Mouse (Mus musculus) embryonic stem cell, embryonic (primary cell): Measurements from ENCODE around the gene Ppif.

Source experiments
- CTCF ChIA-PET, 4 experiments: fragments of 300-600 bp in 2 of 4; fragments of 350-600 bp in 2 of 4; sonication (Branson Sonifier 250); formaldehyde crosslinking; loops; one replicate each; lab custom pipeline; 2022; ENCODE audit warnings: inconsistent platforms in 2 of 4; lab: Charles Lee
- POLR2A ChIA-PET, 4 experiments: fragments of 300-600 bp in 2 of 4; fragments of 350-600 bp in 2 of 4; sonication (Branson Sonifier 250); formaldehyde crosslinking; loops; one replicate each; lab custom pipeline; 2022; ENCODE audit warnings: antibody characterized with exemption in 4 of 4, inconsistent platforms in 1 of 4; lab: Charles Lee

Ppif gene

DNA sequence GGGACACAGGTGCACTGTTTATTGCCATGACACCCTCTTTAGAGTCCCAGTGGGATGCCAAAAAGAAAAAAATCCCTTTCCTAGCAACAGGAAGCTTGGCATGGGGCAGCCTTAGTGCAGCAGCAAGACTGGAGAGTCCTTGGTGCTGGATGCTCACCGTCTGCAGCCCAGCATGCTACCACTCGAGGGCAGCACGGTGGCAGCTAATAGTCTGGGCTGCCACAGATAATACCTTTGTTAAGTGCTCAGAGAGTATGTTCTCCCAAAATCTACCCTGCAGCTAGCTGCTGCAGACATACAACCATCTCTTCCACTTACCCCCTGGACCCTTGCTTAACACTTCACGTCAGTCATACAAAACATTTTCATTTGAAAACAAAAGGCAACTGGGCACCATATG lies 19.5 kb downstream of the Ppif start:
- POLR2A ChIA-PET = interaction anchor here in 2 of 4 experiments (1.1 to 1.3 kb wide), 3 partner anchors 11 to 34 kb away, joined by 3 to 6 read pairs (median 3); no protein-coding TSS in a partner anchor
- CTCF ChIA-PET = interaction anchor here in 2 of 4 experiments (0.6 to 1.1 kb wide), 4 partner anchors 11 to 92 kb away, joined by 3 to 4 read pairs (median 4); no protein-coding TSS in a partner anchor

DNA sequence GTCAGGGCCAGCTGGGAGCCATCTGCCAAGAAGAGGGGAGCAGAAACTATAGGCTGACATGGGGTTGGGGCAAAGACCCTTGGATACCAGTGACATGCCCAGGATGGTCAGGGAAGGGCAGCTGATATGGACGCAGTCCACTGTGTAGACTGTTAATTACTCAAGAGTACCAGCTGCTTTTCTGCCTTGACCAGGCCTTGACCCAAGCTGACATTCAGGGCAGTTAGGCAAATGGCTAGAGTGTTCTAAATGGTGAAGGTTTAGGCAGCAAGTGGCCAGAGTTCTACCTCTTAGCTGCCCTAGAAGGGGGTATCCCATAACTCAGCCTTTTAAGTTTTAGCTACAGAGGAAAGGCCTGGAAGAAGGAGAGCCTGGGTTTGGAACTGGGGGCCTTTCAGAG lies 22.6 kb downstream of the Ppif start:
- POLR2A ChIA-PET = interaction anchor here (0.6 to 1.6 kb wide), 5 partner anchors 14 to 701 kb away, joined by 3 read pairs; no protein-coding TSS in a partner anchor
- CTCF ChIA-PET = interaction anchor here in 2 of 4 experiments (1.4 to 2.1 kb wide), 2 partner anchors 84 to 90 kb away, joined by 3 to 6 read pairs; no protein-coding TSS in a partner anchor

- CTCF ChIA-PET = interaction anchor here (0.7 to 2.1 kb wide), 5 partner anchors 10 to 702 kb away, joined by 3 to 6 read pairs (median 3); no protein-coding TSS in a partner anchor
Observed at GRCm38 (mm10) chr14:25717718-25718117, 23.8 kb downstream of the Ppif start.

GRCm38 (mm10) chr14:25718471-25718870 lies 24.5 kb downstream of the Ppif start:
- ChIA-PET CTCF (interaction anchor here in 2 of 4 experiments (0.7 to 2.1 kb wide), 2 partner anchors 82 to 703 kb away, joined by 3 to 6 read pairs; no protein-coding TSS in a partner anchor), POLR2A (interaction anchor here in 3 of 4 experiments (0.7 to 1.9 kb wide), 10 partner anchors 8 to 124 kb away, joined by 3 to 6 read pairs (median 4); partner anchors contain the start of genes Anxa11 (in 1 of the 3) and Ppif (in 1 of the 3))

More at GRCm38 (mm10) chr14:25717718-25718117, 23.8 kb downstream of the Ppif start:
- POLR2A ChIA-PET = interaction anchor here in 3 of 4 experiments (0.5 to 1.9 kb wide), 12 partner anchors 9 to 113 kb away, joined by 3 to 6 read pairs (median 3); partner anchors contain the start of genes Ppif (in 1 of the 3) and Zcchc24 (in 1 of the 3)

GRCm38 (mm10) chr14:25719371-25719770 lies 25.4 kb downstream of the Ppif start:
- CTCF ChIA-PET = interaction anchor here in 3 of 4 experiments (0.5 to 1.5 kb wide), 6 partner anchors 12 to 1562 kb away, joined by 3 to 5 read pairs (median 3); no protein-coding TSS in a partner anchor
- POLR2A ChIA-PET = interaction anchor here in 3 of 4 experiments (0.5 to 1.9 kb wide), 19 partner anchors 8 to 123 kb away, joined by 3 to 6 read pairs (median 4); partner anchors contain the start of genes Anxa11 (in 1 of the 3) and Zcchc24 (in 1 of the 3)

DNA sequence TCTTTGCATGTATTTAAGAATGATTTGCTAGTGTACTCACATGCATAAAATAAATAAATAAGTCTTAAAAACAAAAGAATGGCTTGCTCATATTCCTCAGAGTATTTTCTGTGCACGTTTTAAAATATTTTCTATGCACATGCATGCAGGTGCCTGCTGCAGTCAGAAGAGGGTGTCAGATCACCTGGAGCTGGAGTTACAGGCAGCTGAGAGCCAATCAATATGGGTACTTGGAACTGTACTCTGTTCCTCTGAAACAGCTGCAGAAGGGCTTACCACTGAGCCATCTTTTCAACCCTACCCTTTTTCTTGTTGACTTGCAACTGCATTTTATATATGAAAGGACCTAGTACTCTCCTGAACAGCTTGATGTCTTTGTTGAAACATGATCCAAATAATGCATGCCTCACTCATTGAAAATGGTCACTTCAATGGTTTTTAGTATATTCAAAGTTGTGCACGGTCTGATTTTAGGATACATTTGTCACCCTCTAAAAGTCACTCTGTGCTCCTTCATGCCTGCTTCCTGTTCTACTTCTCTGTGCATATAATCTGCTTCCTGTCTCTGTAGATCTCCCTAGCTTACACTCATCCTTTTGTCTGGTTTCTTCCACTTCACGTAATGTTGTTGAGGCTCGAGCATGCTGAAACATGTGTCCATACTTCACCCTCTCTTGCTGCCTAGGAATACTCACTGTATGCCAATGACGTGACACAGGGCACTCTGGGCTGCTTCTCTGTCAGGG lies 27.2 kb downstream of the Ppif start:
- POLR2A ChIA-PET = interaction anchor here in 1 of 4 experiments (0.8 to 1.3 kb wide), 3 partner anchors 19 to 42 kb away, joined by 3 read pairs; no protein-coding TSS in a partner anchor
- CTCF ChIA-PET = interaction anchor here in 3 of 4 experiments (0.7 to 1.5 kb wide), 3 partner anchors 15 to 79 kb away, joined by 3 to 6 read pairs (median 3); no protein-coding TSS in a partner anchor

- ChIA-PET CTCF (interaction anchor here (0.7 to 2.9 kb wide), 12 partner anchors 10 to 620 kb away, joined by 3 to 28 read pairs (median 4); no protein-coding TSS in a partner anchor), POLR2A (interaction anchor here in 2 of 4 experiments (0.7 to 1.2 kb wide), 4 partner anchors 10 to 80 kb away, joined by 3 to 4 read pairs (median 3); no protein-coding TSS in a partner anchor)
Observed at GRCm38 (mm10) chr14:25725032-25725497, 31.1 kb downstream of the Ppif start.

DNA sequence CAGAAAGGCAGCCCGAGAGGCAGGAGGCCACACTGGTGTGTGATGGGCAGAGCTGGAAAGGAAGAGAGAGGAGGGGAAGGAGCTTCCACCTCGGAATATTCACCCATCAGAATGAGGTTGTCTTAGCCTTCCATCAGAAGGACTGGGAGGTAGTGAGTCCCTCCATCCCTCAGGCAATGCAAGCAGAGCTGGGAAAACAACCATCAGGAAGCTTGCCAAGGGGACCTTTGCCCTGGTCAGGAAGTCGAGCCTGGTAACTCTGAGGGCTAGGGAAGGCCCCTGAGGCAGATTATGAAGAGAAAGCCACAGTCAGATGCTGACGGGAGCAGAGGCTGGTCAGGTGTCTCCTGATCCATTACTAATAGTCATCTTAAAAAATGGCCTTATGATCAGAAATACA lies 31.7 kb downstream of the Ppif start:
- POLR2A ChIA-PET = interaction anchor here in 2 of 4 experiments (0.7 to 1.3 kb wide), 6 partner anchors 8 to 79 kb away, joined by 3 to 5 read pairs (median 3); no protein-coding TSS in a partner anchor
- CTCF ChIA-PET = interaction anchor here (0.8 to 2.9 kb wide), 8 partner anchors 10 to 74 kb away, joined by 3 to 28 read pairs (median 8); no protein-coding TSS in a partner anchor

- POLR2A ChIA-PET = interaction anchor here in 2 of 4 experiments (1.0 to 1.8 kb wide), 7 partner anchors 9 to 78 kb away, joined by 3 to 6 read pairs (median 4); no protein-coding TSS in a partner anchor
- CTCF ChIA-PET = interaction anchor here (0.6 to 2.9 kb wide), 14 partner anchors 10 to 74 kb away, joined by 3 to 28 read pairs (median 3); no protein-coding TSS in a partner anchor
Observed at GRCm38 (mm10) chr14:25726226-25727148, 32.5 kb downstream of the Ppif start.

GRCm38 (mm10) chr14:25727149-25727510 lies 33.2 kb downstream of the Ppif start:
- POLR2A ChIA-PET = interaction anchor here in 2 of 4 experiments (1.3 to 1.8 kb wide), 4 partner anchors 8 to 20 kb away, joined by 3 to 6 read pairs (median 4); no protein-coding TSS in a partner anchor
- CTCF ChIA-PET = interaction anchor here (0.6 to 2.9 kb wide), 13 partner anchors 9 to 73 kb away, joined by 3 to 28 read pairs (median 5); no protein-coding TSS in a partner anchor

DNA sequence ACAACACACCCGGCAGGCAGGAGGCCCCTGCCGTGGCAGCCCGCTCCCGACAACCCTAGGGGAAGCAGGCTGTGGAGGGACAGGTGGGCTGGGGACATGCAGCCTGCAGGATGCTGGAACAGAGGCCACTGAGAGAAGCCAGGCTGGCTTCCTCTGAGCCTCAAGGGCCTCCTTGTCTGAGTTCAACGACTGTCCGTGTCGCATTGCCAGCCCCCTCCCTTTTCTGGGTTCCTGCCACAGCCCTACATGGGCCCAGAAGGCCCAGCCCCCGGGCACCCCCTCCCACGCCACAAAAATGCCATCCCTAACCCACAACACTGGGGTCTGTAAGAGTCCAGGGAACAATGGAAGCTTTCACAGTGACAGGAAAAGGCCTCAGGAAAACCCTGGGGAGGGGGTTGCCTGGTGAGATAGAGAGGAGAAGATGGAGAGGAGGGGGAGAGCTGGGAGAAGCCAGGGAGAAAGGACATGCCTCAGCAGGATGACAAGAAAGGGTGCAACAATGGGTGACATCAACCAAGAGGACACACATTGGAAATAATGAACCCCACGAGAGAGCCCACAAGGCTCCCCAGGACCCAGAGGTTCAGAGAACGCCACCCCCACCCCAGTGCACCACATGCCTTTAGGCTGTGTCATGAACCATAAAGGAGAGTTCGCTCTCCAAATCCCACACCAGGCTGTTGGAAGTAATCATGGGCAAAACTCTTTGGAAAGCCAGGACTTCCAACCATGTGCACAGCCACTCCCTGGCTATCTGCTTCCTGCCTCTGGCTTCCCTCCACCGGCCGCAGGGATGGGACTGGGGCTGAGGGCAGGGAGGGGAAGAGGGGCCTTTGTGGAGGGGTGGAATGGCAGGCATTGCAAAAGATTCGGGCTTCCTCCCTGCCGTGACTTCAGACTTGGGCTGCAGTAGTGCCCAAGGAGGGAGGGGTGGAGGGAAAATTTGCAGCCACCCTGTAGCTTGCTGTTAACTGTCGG lies 41.1 kb downstream of the Ppif start:
- CTCF ChIA-PET = interaction anchor here in 3 of 4 experiments (0.9 to 4.9 kb wide), 5 partner anchors 9 to 168 kb away, joined by 3 to 28 read pairs (median 4); no protein-coding TSS in a partner anchor
- POLR2A ChIA-PET = interaction anchor here in 1 of 4 experiments (1.0 to 1.5 kb wide), 3 partner anchors 8 to 15 kb away, joined by 3 to 4 read pairs (median 4); no protein-coding TSS in a partner anchor

- POLR2A ChIA-PET = interaction anchor here in 3 of 4 experiments (0.7 to 1.8 kb wide), 6 partner anchors 9 to 628 kb away, joined by 3 to 8 read pairs (median 3); no protein-coding TSS in a partner anchor
- CTCF ChIA-PET = interaction anchor here in 3 of 4 experiments (0.6 to 4.9 kb wide), 5 partner anchors 10 to 169 kb away, joined by 3 to 28 read pairs (median 4); no protein-coding TSS in a partner anchor
Observed at GRCm38 (mm10) chr14:25736140-25736539, 42.2 kb downstream of the Ppif start.

GRCm38 (mm10) chr14:25736589-25736988 lies 42.6 kb downstream of the Ppif start:
- POLR2A ChIA-PET = interaction anchor here in 2 of 4 experiments (0.7 to 1.8 kb wide), 3 partner anchors 11 to 12 kb away, joined by 3 to 8 read pairs (median 3); no protein-coding TSS in a partner anchor

DNA sequence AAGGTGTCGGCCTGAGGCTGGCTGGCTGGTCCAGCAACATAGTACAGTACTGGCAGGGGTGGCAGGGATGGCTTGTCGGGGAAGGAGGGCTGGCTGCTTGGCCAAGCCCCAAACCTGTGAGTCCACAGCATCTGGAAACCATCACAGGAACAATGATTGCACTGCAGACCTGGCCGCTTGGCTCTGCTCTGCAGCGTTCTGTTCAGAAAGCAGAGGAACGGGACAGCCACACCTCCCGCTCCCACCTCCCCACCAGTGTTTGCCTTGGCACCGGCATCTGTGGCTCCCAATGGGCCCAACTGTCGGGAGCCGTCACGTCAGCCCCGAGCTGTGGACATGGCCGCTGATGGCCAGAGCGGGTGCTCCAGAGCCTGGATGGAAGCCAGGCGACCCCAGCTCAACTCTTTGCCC lies 44.6 kb downstream of the Ppif start:
- POLR2A ChIA-PET = interaction anchor here in 3 of 4 experiments (0.6 to 1.7 kb wide), 9 partner anchors 8 to 261 kb away, joined by 3 to 6 read pairs (median 3); no protein-coding TSS in a partner anchor
- CTCF ChIA-PET = interaction anchor here in 2 of 4 experiments (1.3 to 4.9 kb wide), 3 partner anchors 10 to 92 kb away, joined by 3 to 28 read pairs (median 4); no protein-coding TSS in a partner anchor

More at GRCm38 (mm10) chr14:25736589-25736988, 42.6 kb downstream of the Ppif start:
- CTCF ChIA-PET = interaction anchor here in 3 of 4 experiments (0.6 to 4.9 kb wide), 5 partner anchors 10 to 169 kb away, joined by 3 to 28 read pairs (median 4); no protein-coding TSS in a partner anchor
